Mouse (Mus musculus) liver, embryonic 14.5 days (tissue): ENCODE measurements at regions not wholly inside any gene's neighbourhood (a gene's known extent, or its start where the extent isn't known, plus 50 kb on each side); places are given as distances from the start of the nearest gene placed in this dataset.

ENCODE experiments used
- CTCF ChIP-seq: IDR thresholded peaks from 2 replicates; pipeline ENCODE4 v1.5.1; 2016; ENCODE audit warnings: antibody characterized with exemption, low read depth, control low read depth
- EP300 ChIP-seq: IDR thresholded peaks from 2 replicates; pipeline ENCODE4 v1.6.1; 2016; ENCODE audit warnings: antibody characterized with exemption, low read depth

- TF ChIP-seq CTCF: no peak
- TF ChIP-seq EP300: no peak
Observed at GRCm38 (mm10) chr2:161237280-161237819, 128.5 kb upstream of the Chd6 start.
